Mouse (Mus musculus) kidney, postnatal 14 days (tissue): Measurements from ENCODE around the gene Slc38a2.

ENCODE experiments used
- DNase-seq: peaks from one replicate; pipeline ENCODE4 v3.0.0; 2022; ENCODE audit warnings: mixed read lengths

The Slc38a2 gene

GRCm38 (mm10) chr15:96699521-96700511 is at the start of gene Slc38a2:
TSS of gene Slc38a2 (minus strand) at chr15:96699730.
- peak; percentile 95 for DNase-seq

DNA sequence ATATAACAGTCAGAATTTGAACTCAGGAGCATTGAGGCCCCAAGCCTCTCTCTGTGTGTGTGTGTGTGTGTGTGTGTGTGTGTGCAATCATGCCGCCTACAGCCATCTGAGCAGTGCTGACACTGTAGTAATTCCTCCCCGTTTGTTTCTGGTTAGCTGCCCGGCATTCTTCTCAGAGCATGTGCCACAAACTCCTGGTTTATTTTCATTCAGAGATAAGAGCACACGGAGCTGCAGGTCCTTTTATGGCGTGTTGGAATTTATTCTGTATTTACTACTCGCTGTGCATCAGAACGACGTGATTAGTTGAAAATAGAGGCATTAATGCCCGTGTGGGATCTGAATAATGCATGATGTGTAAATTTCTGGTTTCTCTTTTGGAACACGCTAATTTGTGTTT is 49.6 kb upstream of the Slc38a2 start:
- DNase-seq, result no peak

DNA sequence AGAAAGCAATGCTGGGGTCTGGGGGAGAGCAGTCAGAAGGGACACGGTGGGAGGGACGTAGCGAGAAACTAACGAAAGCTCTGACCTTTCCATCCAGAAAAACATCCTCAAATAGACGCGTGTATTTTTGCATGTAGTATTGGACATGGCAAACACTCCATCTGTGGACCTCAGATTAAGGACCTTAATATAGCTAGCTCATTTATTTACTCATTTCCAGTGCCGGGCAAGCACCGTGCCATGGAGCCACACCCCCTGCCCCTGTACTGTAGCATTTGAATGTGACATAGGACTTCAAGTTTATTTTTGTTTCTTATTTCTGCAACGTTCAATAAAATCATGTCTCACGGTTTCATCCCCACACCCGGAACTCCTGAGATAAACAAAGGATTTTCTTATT is 48.0 kb upstream of the Slc38a2 start:
- DNase-seq, result no peak

DNA sequence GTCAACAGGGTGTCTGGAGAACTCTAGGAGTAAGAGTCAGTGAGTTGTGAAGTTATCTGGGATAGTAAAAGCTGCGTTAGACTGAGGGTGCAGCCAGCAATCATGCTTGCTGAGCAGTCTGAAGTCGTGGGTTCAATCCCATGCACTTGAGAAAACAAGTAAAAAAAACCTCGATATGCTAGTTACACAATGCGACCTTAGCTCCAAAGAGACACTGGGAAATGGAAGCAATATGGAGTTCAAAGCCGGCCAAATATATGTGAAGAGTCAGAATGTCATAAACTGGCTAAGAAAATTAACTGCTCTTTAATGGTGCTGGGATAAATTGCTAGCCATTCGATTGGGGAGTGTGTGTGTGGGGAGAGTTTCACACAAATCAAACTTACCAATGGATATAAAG is 47.5 kb upstream of the Slc38a2 start:
- no peak for DNase-seq

- no peak for DNase-seq
Measured at GRCm38 (mm10) chr15:96745299-96745698, 45.8 kb upstream of the Slc38a2 start.

DNA sequence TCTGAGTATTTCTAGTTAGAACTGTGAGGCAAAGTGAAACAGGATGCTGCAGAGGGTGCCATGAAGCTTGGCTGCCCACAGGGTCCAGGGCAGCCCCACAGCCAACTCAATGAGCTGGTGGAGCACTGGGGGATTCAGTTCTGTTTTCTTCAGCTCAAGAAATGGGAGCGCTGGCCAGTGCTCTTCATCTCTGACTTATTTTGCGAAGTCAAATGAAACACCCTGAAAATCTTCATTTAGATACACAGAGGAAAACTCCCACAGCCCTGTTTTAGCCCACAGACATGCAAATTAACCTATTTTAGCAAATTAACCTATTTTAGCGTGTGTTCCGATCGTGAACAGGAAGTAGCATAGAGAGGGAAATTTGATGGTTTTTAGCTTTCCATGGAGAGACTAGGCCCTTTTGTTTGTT is 45.4 kb upstream of the Slc38a2 start:
- DNase-seq, result no peak

GRCm38 (mm10) chr15:96744153-96744881 is 44.8 kb upstream of the Slc38a2 start:
- DNase-seq, result no peak

GRCm38 (mm10) chr15:96743257-96743656 is 43.7 kb upstream of the Slc38a2 start:
- no peak for DNase-seq

GRCm38 (mm10) chr15:96742591-96743241 is 43.2 kb upstream of the Slc38a2 start:
- no peak for DNase-seq

- no peak for DNase-seq
Measured at GRCm38 (mm10) chr15:96740865-96741561, 41.5 kb upstream of the Slc38a2 start.

GRCm38 (mm10) chr15:96740091-96740490 is 40.6 kb upstream of the Slc38a2 start:
- no peak for DNase-seq

- DNase-seq, result no peak
Measured at GRCm38 (mm10) chr15:96736663-96737385, 37.3 kb upstream of the Slc38a2 start.

- DNase-seq, result no peak
Measured at GRCm38 (mm10) chr15:96735562-96736160, 36.1 kb upstream of the Slc38a2 start.

- no peak for DNase-seq
Measured at GRCm38 (mm10) chr15:96734423-96734822, 34.9 kb upstream of the Slc38a2 start.

DNA sequence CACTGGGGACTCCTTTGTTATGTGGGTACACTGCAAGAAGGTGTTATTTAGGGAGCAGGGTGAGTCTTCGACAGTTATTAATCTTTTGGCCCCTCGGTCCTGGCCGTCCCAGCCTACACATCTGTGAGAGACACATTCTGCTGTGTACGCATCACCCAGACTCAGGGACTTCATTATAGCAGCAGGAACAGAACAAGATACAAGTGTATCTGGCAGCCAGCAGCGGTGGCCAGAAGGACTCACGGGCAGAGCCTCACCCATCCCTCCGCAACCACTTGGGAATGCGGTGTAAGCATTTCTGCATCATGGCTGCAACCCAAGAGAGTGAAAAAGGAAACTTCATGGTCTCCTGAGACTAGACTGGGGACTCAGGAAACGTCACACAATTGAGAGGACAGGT is 30.9 kb upstream of the Slc38a2 start:
- DNase-seq, result no peak

DNA sequence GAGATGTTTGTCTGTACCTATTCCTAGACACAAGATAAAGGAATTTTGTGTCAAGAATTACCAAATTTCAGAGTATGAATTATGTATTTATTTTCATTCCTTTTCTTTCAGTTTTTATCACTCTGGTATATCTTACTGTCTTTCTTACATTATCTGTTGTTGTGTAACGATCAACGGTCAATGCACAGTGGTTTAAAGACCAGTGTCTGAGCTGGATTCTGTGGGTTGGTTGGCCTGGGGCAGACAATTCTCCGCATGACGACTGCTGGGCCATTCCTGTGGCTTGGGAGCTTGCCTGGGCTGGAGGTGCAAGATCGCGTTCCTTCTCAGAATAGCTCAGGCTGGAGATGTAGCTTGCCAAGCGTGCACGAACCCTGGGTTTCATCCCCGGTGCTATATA is 30.3 kb upstream of the Slc38a2 start:
- no peak for DNase-seq

DNA sequence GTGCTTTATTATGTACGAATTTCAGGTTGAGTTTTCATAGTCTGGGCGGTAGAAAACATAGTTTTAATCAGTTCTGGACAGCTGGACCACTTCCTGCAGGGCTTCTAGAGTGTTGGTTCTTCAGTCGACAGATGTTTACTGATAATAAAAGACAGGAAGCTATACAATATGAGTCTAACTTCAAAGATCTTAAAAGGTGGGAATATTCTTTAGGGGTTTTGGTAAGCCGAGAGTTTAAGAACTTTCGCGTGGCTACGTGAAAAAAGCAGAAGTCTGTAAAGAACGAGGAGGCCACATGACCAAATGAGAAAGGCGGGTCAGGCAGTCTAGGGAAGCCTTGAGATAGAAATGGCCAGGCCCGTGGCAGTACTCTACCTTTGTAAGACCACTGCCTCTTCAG is 29.5 kb upstream of the Slc38a2 start:
- DNase-seq, result no peak

DNA sequence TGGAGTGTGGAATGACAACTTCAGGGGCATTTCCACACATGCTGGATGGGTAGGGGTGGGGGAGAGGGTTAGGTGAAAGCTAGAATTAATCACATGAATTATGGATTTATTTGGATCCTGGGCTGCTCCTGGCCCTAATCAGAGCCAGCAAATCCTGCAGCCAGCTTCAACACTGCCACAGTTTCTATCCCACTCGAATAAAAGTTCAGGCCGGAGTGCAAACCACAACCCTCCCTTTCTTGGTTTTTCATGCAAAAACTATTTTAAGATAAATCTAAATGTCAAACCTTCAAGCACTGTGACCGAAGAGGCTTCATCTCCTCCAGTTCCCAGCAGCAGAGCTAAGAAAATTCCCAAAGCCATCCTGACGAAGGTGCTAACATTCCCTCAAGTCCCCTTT is 28.8 kb upstream of the Slc38a2 start:
- no peak for DNase-seq

DNA sequence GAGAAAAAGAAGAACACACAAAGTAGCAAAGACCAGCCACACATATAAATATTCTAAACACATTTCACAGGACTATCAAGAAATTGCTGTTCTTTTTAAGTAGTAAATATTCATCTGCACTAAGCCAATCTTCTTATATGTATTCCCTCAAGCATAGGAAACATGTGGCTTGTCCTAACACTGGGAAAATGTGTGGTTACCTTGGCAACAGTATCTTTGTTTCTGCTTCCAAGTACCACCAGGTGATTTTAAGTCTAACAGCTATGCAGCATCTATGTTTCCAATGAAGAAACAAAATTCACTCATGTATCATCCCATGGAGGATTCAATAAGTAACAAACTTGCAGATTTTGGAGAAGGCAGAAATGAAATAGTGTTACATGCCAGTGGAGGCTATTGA is 25.0 kb upstream of the Slc38a2 start:
- DNase-seq, result no peak

GRCm38 (mm10) chr15:96722228-96722627 is 22.7 kb upstream of the Slc38a2 start:
- no peak for DNase-seq

DNA sequence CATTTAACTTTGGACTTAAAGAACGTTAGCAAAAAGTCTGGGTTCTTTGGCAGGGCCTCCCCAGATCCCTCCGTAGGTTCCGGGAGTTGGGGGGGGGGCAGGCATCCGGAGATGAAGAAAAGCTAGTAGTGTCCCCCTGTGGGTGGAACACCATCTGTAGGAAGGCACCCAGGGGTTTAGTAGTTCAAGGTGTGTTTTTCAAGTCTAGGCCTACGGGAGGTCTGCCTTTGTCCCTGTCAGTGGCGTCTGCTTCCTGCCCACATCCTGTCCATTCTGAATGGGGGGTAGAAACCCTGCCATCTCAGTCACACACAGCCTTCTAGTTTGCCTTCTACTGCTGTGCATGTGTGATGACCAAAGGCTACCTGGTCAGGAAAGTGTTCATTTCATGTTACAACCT is 20.6 kb upstream of the Slc38a2 start:
- DNase-seq, result no peak

- peak; percentile 61 for DNase-seq
Measured at GRCm38 (mm10) chr15:96718466-96718865, 18.9 kb upstream of the Slc38a2 start.
